Mouse (Mus musculus): ENCODE data around the gene Prss44. TPM values are rescaled to one million over a fixed set of nuclear protein-coding genes. Genes with fewer than 3 reads are reported as not detected.

Prss44 gene
- polyA plus RNA-seq, 1 experiment from 2014 or later: not detected

DNA sequence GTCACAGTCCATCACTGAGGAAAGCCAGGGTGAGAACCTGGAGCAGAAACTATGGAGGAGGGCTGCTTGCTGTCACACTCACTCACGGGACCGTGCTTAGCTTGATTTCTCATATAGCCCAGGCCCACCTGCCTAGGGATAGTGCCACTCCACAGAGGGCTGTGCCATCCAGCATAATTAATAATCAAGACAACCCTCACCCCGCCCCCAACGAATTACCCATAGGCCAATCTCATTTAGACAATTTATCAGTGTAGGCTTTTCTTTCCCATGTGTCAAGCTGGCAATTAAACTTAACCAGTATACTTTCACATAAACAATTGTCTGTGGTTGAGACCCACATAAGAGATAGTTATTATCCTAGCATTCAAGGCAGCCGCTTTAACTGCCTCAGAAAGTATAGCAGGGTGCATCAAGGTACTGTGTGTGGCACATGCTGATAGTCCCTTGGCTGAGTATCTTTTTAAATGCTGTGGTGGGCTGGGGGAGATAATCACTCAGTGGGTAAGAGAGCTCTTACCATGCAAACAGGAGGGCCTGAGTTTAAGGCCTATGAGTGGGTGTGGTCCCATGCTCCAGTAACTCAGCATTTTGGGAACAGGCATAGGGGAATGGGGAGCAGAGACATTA, 45.3 kb downstream of the Prss44 start:
- no peak overlapping the region for H3K27ac ChIP-seq (ENCODE audit: low read depth, low read length)
- peaks cover 6% of the 10 kb centered on the region; the same call in 1 of the 2 replicates for H3K27me3 ChIP-seq (ENCODE audit: control insufficient read depth, insufficient read depth, low read length)
- no peak overlapping the region for H3K4me2 ChIP-seq (ENCODE audit: low read depth, low read length, severe bottlenecking)
- DNase-seq (ENCODE audit: low spot score) (no peak), ATAC-seq (replicated peaks; ENCODE audit: low FRiP score) (no peak)
- H3K4me1 ChIP-seq (replicated peaks; ENCODE audit: control insufficient read depth, insufficient read depth, low read length): 0 out of 2 replicates have a peak, but pooled peaks cover 3% of the 10 kb centered on the region
- 92% methylated on average over 5 of the region's 5 CpGs for WGBS
- no peaks in the 10 kb centered on the region for H3K36me3 ChIP-seq (ENCODE audit: control insufficient read depth, insufficient read depth, low read length)
- H3K9ac ChIP-seq (ENCODE audit: low read length): no peak overlapping the region
- no peak overlapping the region for H3K4me3 ChIP-seq (ENCODE audit: low read depth, low read length)
- no peaks in the 10 kb centered on the region for H3K9me3 ChIP-seq (ENCODE audit: control insufficient read depth, low read length)

DNA sequence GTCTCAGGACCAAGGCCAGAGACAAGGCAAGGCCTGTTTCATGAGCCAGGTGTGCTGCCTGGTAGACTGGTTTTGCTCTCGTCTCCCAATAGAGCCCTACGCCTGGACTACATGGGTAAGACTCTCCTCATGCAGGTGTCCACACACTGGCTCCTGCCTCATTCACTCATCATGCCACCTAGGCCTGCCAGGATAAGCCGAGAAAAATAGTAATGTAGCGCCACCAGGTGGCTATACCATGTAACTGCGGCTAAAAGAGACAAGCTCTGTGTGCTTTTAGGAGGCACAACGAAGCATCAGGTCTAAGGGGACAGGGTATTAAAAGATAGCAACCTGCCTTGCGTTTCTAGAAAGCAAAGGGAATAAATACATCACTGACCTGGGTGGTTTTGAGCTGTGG, 57.2 kb downstream of the Prss44 start:
- ATAC-seq (replicated peaks; ENCODE audit: low FRiP score): no peak
- H3K27me3 ChIP-seq (ENCODE audit: control insufficient read depth, insufficient read depth, low read length): peaks cover 18% of the 10 kb centered on the region
- no peaks in the 10 kb centered on the region for H3K36me3 ChIP-seq (ENCODE audit: control insufficient read depth, insufficient read depth, low read length)
- H3K9me3 ChIP-seq (ENCODE audit: control insufficient read depth, low read length): no peaks in the 10 kb centered on the region
- no peaks in the 10 kb centered on the region; the same call in none of the 2 replicates for H3K4me1 ChIP-seq (replicated peaks; ENCODE audit: control insufficient read depth, insufficient read depth, low read length)
- DNase-seq (ENCODE audit: low spot score): peak; percentile 70
- no peak overlapping the region for H3K4me2 ChIP-seq (ENCODE audit: low read depth, low read length, severe bottlenecking)
- H3K4me3 ChIP-seq (ENCODE audit: low read depth, low read length): no peak overlapping the region
- no peak overlapping the region for H3K9ac ChIP-seq (ENCODE audit: low read length)
- WGBS: 20% methylated on average over 7 of the region's 7 CpGs
- H3K27ac ChIP-seq (ENCODE audit: low read depth, low read length): no peak overlapping the region

Other genes with a start within 250 kb of the Prss44 start
- gene Nradd, start 189.5 kb upstream of the Prss44 start, polyA plus RNA-seq (2014; fragmentation: Nextera tagmentation; extraction: Ambion mirVana): 20.6 and 22.9 TPM in 2 replicates
- 2.2 and 2.4 TPM in 2 replicates for gene Nbeal2, start 159.8 kb upstream of the Prss44 start, polyA plus RNA-seq (2014; fragmentation: Nextera tagmentation; extraction: Ambion mirVana)
- 149 and 164 TPM in 2 replicates for gene Ccdc12, start 157.5 kb upstream of the Prss44 start, polyA plus RNA-seq (2014; fragmentation: Nextera tagmentation; extraction: Ambion mirVana)
- 0.92 TPM in 1 of 2 replicates, not detected in the other for gene Myl3, start 72.1 kb upstream of the Prss44 start, polyA plus RNA-seq (2014; fragmentation: Nextera tagmentation; extraction: Ambion mirVana)
- gene Pth1r, start 66.8 kb upstream of the Prss44 start, polyA plus RNA-seq (2014; fragmentation: Nextera tagmentation; extraction: Ambion mirVana): 19.5 and 21.3 TPM in 2 replicates
- gene Prss42, start 15.8 kb upstream of the Prss44 start, polyA plus RNA-seq (2014; fragmentation: Nextera tagmentation; extraction: Ambion mirVana): not detected in 2 replicates
- gene Prss43, start 12.7 kb downstream of the Prss44 start, polyA plus RNA-seq (2014; fragmentation: Nextera tagmentation; extraction: Ambion mirVana): not detected in 2 replicates
- not detected in 2 replicates for gene Prss45, start 20.6 kb downstream of the Prss44 start, polyA plus RNA-seq (2014; fragmentation: Nextera tagmentation; extraction: Ambion mirVana)
- gene Prss46, start 30.5 kb downstream of the Prss44 start, polyA plus RNA-seq (2014; fragmentation: Nextera tagmentation; extraction: Ambion mirVana): not detected in 2 replicates
- gene Prss50, start 44.0 kb downstream of the Prss44 start, polyA plus RNA-seq (2014; fragmentation: Nextera tagmentation; extraction: Ambion mirVana): 0.17 and 0.19 TPM in 2 replicates
- gene Als2cl, start 65.9 kb downstream of the Prss44 start, polyA plus RNA-seq (2014; fragmentation: Nextera tagmentation; extraction: Ambion mirVana): 0.71 and 1.1 TPM in 2 replicates
- gene Tmie, start 66.1 kb downstream of the Prss44 start, polyA plus RNA-seq (2014; fragmentation: Nextera tagmentation; extraction: Ambion mirVana): 0.07 and 0.12 TPM in 2 replicates
- not detected in 2 replicates for gene Fam240a, start 102.9 kb downstream of the Prss44 start, polyA plus RNA-seq (2014; fragmentation: Nextera tagmentation; extraction: Ambion mirVana)
- not detected in 2 replicates for gene Tdgf1, start 132.2 kb downstream of the Prss44 start, polyA plus RNA-seq (2014; fragmentation: Nextera tagmentation; extraction: Ambion mirVana)
- 0.27 TPM in 1 of 2 replicates, not detected in the other for gene Lrrc2, start 137.6 kb downstream of the Prss44 start, polyA plus RNA-seq (2014; fragmentation: Nextera tagmentation; extraction: Ambion mirVana)
- not detected in 2 replicates for gene Rtp3, start 176.6 kb downstream of the Prss44 start, polyA plus RNA-seq (2014; fragmentation: Nextera tagmentation; extraction: Ambion mirVana)
- gene Ltf, start 205.3 kb downstream of the Prss44 start, polyA plus RNA-seq (2014; fragmentation: Nextera tagmentation; extraction: Ambion mirVana): 0.61 and 0.89 TPM in 2 replicates
- 0.93 and 1.2 TPM in 2 replicates for gene Ccrl2, start 243.5 kb downstream of the Prss44 start, polyA plus RNA-seq (2014; fragmentation: Nextera tagmentation; extraction: Ambion mirVana)